Mouse (Mus musculus) large intestine, adult 2 months (tissue): Measurements from ENCODE around the gene Matn4. TPM values are rescaled to one million over a fixed set of nuclear protein-coding genes. Genes with fewer than 3 reads are reported as not detected.

ENCODE experiments used
- DNase-seq: peaks from one replicate; pipeline ENCODE4 v3.0.0-alpha.2; 2012; ENCODE audit warnings: low read depth, low spot score
- WGBS: fragments of 180-500 bp; shearing (Covaris S2); methylation state at CpG from one replicate; pipeline ENCODE4 v1.1.7; 2018; 5-methylcytosine and 5-hydroxymethylcytosine counted together
- polyA plus RNA-seq: library from polyadenylated mRNA; depleted of rRNA; stranded (reverse); fragments of >200 nt; gene quantifications from 2 replicates; pipeline ENCODE4 v1.2.3, GENCODE M21; 2012

Gene Matn4
- polyA plus RNA-seq, 1 experiment, result 0.57 TPM

- DNase-seq, result no peak
- 25% methylated on average over 3 of the region's 3 CpGs for whole genome bisulfite sequencing
Observed at GRCm38 (mm10) chr2:164436961-164437360, 32.0 kb upstream of the Matn4 start.

- DNase-seq, result no peak
- 12% methylated on average over 8 of the region's 8 CpGs for WGBS
Observed at GRCm38 (mm10) chr2:164436215-164436913, 31.4 kb upstream of the Matn4 start.

DNA sequence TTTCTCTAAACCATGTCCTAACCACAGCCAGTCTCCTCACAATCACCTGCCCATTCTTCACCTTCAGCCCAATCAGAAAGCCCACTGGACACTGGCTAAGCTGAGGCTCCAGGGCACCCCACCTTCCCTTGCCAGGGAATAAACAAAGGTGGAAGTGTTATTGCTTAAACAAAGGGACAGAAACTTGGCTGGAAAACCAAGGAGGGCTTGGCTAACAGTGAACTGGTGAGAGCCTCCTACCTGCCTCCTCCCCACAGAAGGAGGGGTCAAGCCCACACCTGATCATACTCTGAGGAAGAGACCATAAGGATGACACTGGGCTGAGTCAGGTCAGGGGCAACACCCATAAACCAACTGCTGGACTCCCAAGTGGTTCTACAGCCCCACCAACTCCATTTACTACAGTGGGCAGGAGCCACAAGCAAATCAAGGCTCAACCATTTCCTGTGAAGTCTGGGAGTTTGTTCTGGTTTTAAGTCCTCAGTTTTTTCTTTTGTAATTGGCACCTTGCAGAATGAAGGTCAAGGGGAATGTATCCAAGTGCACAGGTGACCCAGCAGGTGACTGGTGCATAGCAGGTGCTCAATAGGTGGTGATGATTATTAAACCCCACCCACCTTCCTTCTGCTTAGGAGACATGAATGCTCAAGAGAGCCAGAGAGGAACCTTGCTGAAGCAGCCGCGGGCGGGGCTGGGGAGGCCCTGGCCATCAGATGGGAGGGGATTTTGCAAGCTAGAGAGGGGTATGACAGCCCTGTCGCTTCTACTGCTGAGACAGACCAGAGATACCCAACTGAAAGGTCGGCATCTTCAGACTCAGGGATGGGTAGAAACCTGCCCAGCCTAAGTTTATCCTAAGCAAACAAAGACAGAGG lies 30.5 kb upstream of the Matn4 start:
- 11% methylated on average over 5 of the region's 5 CpGs for WGBS
- no peak for DNase-seq

- no peak for DNase-seq
- WGBS, result 19% methylated on average over 3 of the region's 3 CpGs
Observed at GRCm38 (mm10) chr2:164434681-164435080, 29.7 kb upstream of the Matn4 start.

- DNase-seq, result no peak
Observed at GRCm38 (mm10) chr2:164433278-164433895, 28.4 kb upstream of the Matn4 start.

GRCm38 (mm10) chr2:164432541-164433191 lies 27.7 kb upstream of the Matn4 start:
- DNase-seq, result no peak
- WGBS, result 11% methylated on average over 22 of the region's 22 CpGs

More at GRCm38 (mm10) chr2:164433278-164433895, 28.4 kb upstream of the Matn4 start:
- whole genome bisulfite sequencing, result 35% methylated on average over 9 of the region's 9 CpGs

DNA sequence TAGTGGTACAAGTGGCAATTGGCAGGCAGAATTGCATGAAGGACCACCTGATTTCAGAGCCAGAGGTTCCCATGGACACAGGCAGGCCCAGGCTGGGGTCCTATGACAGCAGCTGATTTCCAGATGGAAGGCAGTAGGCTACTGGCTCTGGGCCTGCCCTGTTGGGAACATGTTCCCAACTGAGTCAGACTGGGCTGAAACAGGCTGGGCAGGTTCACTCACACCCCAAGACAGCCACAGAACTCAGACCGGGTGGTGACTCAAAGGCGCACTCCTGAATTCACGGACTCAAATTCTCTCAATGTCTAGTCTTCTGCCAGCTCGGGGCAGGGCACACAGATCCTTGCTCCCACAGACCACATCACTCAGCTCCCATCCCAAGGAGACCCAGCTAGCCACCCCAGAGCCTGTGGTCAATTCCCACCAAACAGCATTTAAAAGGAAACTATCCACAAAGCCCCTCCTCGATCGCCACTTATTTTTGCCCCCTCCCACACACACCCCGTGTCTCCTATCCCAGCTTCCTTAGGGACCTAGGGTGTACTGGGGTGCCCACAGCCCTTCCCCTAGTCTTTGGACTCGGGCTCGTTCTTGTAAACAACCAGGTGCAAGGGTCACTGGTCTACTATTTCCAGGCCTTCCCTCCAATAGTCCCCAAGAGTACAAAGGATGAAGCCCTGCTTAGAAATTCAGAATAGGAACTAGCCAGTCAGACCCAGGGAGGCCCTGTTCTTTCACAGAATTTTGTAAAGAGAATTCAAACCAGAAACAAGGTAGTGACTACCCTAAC lies 26.9 kb upstream of the Matn4 start:
- no peak for DNase-seq
- WGBS, result 20% methylated on average over 9 of the region's 9 CpGs

GRCm38 (mm10) chr2:164430697-164431096 lies 25.7 kb upstream of the Matn4 start:
- DNase-seq, result no peak
- WGBS, result 33% methylated on average over 7 of the region's 7 CpGs

DNA sequence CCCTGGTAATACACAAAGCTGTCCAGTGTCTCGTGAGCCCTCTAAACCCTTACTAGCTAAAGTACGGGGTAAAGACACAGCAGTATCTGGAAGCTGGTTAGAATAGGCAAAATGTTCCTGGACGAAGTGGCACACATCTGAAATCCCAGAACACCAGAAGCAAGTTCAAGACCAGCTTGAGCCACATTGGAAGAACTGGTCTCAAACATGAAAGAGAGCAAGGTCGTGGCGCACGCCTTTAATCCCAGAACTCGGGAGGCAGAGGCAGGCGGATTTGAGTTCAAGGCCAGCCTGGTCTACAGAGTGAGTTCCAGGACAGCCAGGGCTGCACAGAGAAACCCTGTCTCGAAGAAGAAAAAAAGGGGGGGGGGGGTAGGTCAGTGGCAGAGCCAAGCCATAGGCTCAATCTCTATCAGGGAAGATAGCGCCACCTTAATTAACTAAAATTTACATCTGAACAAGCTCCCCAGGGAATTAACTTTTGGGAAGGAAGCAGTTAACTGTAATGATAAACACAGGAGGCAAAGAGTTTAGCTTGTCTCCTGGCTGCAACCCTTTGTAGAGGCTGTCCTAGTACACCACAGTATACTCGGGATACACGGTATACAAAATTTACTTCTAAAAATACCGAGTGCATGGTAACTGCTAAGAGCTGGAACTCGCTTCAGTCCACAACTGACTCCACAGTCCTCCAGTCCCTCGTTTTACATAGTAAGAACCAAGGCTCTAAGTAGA lies 25.1 kb upstream of the Matn4 start:
- DNase-seq, result no peak
- 60% methylated on average over 15 of the region's 15 CpGs for WGBS

- no peak for DNase-seq
- WGBS, result 44% methylated on average over 5 of the region's 5 CpGs
Observed at GRCm38 (mm10) chr2:164428451-164428850, 23.5 kb upstream of the Matn4 start.

DNA sequence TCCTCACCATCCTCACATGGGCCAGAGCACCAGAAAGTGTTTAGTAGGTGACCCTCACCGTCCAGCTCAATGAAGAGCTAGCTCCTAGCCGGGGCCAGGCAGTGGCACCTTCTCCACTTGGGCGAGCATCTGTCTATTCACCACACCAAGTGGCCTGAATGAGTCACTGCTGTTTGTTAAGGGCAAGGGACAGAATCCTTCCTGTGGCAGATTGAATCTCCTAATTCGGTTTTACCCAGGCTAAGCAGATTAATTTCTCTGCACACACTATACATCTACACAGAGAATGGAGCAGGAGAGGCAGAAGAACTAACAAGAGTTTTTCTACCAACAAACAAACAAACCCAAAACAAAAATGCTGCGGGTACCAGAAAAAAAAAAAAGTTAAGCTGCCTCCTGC lies 22.0 kb upstream of the Matn4 start:
- WGBS, result 60% methylated on average over 5 of the region's 5 CpGs

GRCm38 (mm10) chr2:164426121-164426520 lies 21.2 kb upstream of the Matn4 start:
- no peak for DNase-seq
- 31% methylated on average over 12 of the region's 12 CpGs for WGBS

More for the DNA sequence above, 22.0 kb upstream of the Matn4 start:
- no peak for DNase-seq

- WGBS, result 72% methylated on average over 5 of the region's 5 CpGs
- DNase-seq, result no peak
Observed at GRCm38 (mm10) chr2:164425401-164425800, 20.4 kb upstream of the Matn4 start.

GRCm38 (mm10) chr2:164424406-164424805 lies 19.4 kb upstream of the Matn4 start:
- WGBS, result 92% methylated on average over 8 of the region's 8 CpGs
- DNase-seq, result no peak

DNA sequence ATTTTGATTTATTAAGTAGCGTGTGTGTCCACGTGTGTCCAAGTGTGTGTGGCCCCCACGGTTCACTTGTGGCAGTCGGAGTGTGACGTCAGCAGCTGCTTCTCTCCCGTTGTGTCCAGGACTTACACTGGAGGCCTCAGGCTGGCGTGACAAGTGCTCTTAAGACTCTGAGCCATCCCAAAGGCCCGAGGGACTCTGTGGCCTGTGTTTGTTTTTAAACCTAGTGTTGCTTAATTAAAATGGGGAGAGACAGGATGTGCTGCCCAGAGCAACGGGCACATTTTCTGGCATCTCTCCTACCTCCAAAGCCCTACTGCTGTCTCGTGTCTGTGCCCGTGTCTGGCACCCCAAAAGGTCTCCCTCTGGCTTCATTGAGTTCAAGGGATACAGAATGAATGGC lies 18.5 kb upstream of the Matn4 start:
- no peak for DNase-seq
- WGBS, result 45% methylated on average over 11 of the region's 11 CpGs

GRCm38 (mm10) chr2:164422675-164423393 lies 17.9 kb upstream of the Matn4 start:
- DNase-seq, result no peak
- 32% methylated on average over 15 of the region's 15 CpGs for WGBS

GRCm38 (mm10) chr2:164421979-164422378 lies 17.0 kb upstream of the Matn4 start:
- DNase-seq, result no peak
- whole genome bisulfite sequencing, result 63% methylated on average over 8 of the region's 8 CpGs

DNA sequence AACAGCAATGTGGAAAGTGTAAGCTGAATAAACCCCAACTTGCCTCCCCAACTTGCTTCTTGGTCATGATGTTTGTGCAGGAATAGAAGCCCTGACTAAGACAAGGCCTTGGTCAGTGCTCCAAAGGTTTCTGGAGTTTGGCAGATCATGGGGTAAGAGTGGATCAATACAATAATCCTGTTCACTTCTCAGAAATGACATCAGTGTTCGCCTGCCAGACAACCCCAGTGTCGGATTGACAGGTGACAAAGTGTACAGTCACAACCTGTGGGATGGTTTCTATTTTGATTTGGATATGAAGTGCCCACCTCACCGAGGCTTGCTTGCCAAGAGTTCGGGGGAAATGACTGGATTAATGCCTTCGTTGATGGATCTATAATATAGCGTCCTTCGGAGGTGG lies 16.3 kb upstream of the Matn4 start:
- DNase-seq, result no peak
- WGBS, result 70% methylated on average over 7 of the region's 7 CpGs
